Mouse (Mus musculus): ENCODE results near the gene Gtf2f1. TPM values are rescaled to one million over a fixed set of nuclear protein-coding genes. Genes with fewer than 3 reads are reported as not detected.
"Not testable (repeated sequence)": the region's sequence is repeated elsewhere in the genome, so short reads cannot be mapped to it uniquely, and the experiment has no call there.

Gtf2f1 gene
- 10 to 100 TPM; 17.7 to 25.1 (median 20.6) TPM for total RNA-seq (2022)

- peak; percentile 93 for DNase-seq (ENCODE audit: low spot score)
Observed at GRCm38 (mm10) chr17:57011236-57012141, at the start of gene Gtf2f1, which contains the start of gene Gm17949. TSS of gene Gtf2f1 (minus strand) at chr17:57011288. TSS of gene Gm17949 (plus strand) at chr17:57011469.

GRCm38 (mm10) chr17:57060231-57060801, 49.2 kb upstream of the Gtf2f1 start:
- DNase-seq (ENCODE audit: low spot score), result peak; percentile 95

GRCm38 (mm10) chr17:57059486-57059977, 48.4 kb upstream of the Gtf2f1 start, which contains the start of gene Slc25a23:
TSS of gene Slc25a23 (minus strand) at chr17:57059863.
- peak; percentile 47 for DNase-seq (ENCODE audit: low spot score)

- peak; percentile 26 for DNase-seq (ENCODE audit: low spot score)
Observed at GRCm38 (mm10) chr17:57058891-57059485, 47.9 kb upstream of the Gtf2f1 start, which contains the start of gene Crb3. TSS of gene Crb3 (plus strand) at chr17:57059105.

- no peak for DNase-seq (ENCODE audit: low spot score)
Observed at GRCm38 (mm10) chr17:57056246-57056645, 45.2 kb upstream of the Gtf2f1 start.

- not testable (repeated sequence) for DNase-seq (ENCODE audit: low spot score)
Observed at GRCm38 (mm10) chr17:57051679-57052078, 40.6 kb upstream of the Gtf2f1 start.

- no peak for DNase-seq (ENCODE audit: low spot score)
Observed at GRCm38 (mm10) chr17:57048816-57049215, 37.7 kb upstream of the Gtf2f1 start.

GRCm38 (mm10) chr17:57047406-57047805, 36.3 kb upstream of the Gtf2f1 start:
- no peak for DNase-seq (ENCODE audit: low spot score)

- DNase-seq (ENCODE audit: low spot score), result no peak
Observed at GRCm38 (mm10) chr17:57041554-57041953, 30.5 kb upstream of the Gtf2f1 start, which contains the start of gene Slc25a41. TSS of gene Slc25a41 (minus strand) at chr17:57041654.

- DNase-seq (ENCODE audit: low spot score), result no peak
Observed at GRCm38 (mm10) chr17:57038978-57039377, 27.9 kb upstream of the Gtf2f1 start.

- DNase-seq (ENCODE audit: low spot score), result no peak
Observed at GRCm38 (mm10) chr17:57032854-57033253, 21.8 kb upstream of the Gtf2f1 start.

GRCm38 (mm10) chr17:57031661-57032420, 20.8 kb upstream of the Gtf2f1 start:
- peak; percentile 100 for DNase-seq (ENCODE audit: low spot score)

GRCm38 (mm10) chr17:57030931-57031660, 20.0 kb upstream of the Gtf2f1 start, which contains the start of gene Khsrp:
TSS of gene Khsrp (minus strand) at chr17:57031522.
- no peak for DNase-seq (ENCODE audit: low spot score)

GRCm38 (mm10) chr17:57029691-57030090, 18.6 kb upstream of the Gtf2f1 start:
- no peak for DNase-seq (ENCODE audit: low spot score)

GRCm38 (mm10) chr17:57027471-57027870, 16.4 kb upstream of the Gtf2f1 start:
- no peak for DNase-seq (ENCODE audit: low spot score)

- DNase-seq (ENCODE audit: low spot score), result no peak
Observed at GRCm38 (mm10) chr17:57020960-57021359, 9.9 kb upstream of the Gtf2f1 start.

GRCm38 (mm10) chr17:57019693-57020092, 8.6 kb upstream of the Gtf2f1 start:
- DNase-seq (ENCODE audit: low spot score), result no peak

- DNase-seq (ENCODE audit: low spot score), result no peak
Observed at GRCm38 (mm10) chr17:57012245-57012795, 1.2 kb upstream of the Gtf2f1 start.

- no peak for DNase-seq (ENCODE audit: low spot score)
Observed at GRCm38 (mm10) chr17:57010911-57011235, 215 bp downstream of the Gtf2f1 start.

All from heart, adult 8-10 months (tissue).